Mouse (Mus musculus) splenic B cell, adult 2 months (primary cell): ENCODE results near the gene Slc35d3.

Source experiments
- DNase-seq: peaks from one replicate; pipeline ENCODE4 v3.0.0-alpha.2; 2011; ENCODE audit warnings: low read depth, low spot score
- H3K27me3 ChIP-seq: 2 replicates; pipeline ENCODE4 v1.6.1; 2012; ENCODE audit warnings: mild to moderate bottlenecking, low read length, moderate library complexity, mixed read lengths; ENCODE audit not compliant: control insufficient read depth, poor library complexity, insufficient read depth, severe bottlenecking
- H3K36me3 ChIP-seq: 2 replicates; pipeline ENCODE4 v1.6.1; 2012; ENCODE audit warnings: mild to moderate bottlenecking, low read length, moderate library complexity, mixed read lengths; ENCODE audit not compliant: control insufficient read depth, poor library complexity, insufficient read depth, severe bottlenecking

Slc35d3 gene

DNA sequence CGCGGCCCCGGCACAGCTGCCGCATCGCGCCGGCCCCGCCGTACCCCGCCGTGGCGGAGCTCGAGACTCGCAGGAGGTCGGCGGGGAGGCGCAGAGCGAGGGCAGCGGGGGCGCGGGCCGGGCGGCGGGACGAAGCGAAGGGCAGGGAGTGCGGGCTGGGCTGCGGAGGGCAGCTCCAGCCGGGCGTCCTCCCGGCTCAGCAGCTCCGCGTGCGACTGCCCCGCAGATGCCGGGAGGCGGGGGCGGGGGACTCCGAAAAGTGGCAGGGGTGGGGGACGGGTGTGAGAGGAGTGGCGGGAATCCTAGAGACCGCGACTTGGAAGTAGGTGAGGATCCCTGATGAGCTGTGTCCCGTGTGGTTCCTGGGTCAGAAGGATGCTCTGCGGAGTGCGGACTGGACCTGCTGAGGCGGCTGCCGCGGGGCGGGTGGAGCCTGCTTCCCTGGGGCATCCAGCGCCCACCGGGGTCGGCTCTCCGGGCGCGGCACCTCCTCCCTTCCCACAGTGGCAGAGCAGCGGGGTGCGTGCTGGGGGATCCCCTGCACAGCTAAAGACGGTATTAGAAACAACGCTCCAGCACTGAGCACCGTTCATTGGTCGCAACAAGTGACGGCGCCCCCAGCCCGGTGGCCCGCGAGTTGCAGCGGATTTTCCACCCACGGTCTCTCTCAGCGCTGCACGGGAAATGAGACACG lies at the start of gene Slc35d3:
Slc35d3 (minus strand) TSS at position 462 of the 694 bp plus-strand sequence.
- DNase-seq: peak; percentile 69
- H3K36me3 ChIP-seq: no peaks in the 10 kb centered on the region

DNA sequence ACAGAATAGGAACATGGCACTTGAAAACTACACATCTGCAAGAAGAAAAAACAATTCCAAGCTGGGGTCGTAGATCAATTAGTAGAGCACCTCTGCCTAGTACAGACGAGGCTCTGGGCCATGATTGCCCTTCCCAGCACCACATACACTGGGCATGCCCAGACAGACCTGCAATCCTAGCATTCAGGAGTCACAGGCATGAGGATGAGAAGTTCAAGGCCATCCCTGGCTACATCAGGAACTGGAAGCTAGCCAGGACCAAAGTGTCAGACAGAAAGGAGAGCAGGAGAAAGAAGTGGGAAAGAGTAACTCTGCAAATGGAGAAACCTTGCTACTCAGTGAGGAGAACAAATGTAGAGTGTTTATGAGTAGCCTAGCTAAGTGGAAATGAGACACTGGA lies 48.9 kb upstream of the Slc35d3 start:
- no peak for DNase-seq
- Histone ChIP-seq H3K27me3 (no peaks in the 10 kb centered on the region), H3K36me3 (no peaks in the 10 kb centered on the region; the same call in 1 of the 2 replicates)

More for the DNA sequence above, at the start of gene Slc35d3:
- H3K27me3 ChIP-seq: no peaks in the 10 kb centered on the region; the same call in 1 of the 2 replicates

GRCm38 (mm10) chr10:19893976-19894375 lies 42.7 kb upstream of the Slc35d3 start:
- Histone ChIP-seq H3K27me3 (no peaks in the 10 kb centered on the region), H3K36me3 (no peaks in the 10 kb centered on the region)
- peak; percentile 70 for DNase-seq

- no peaks in the 10 kb centered on the region for H3K27me3 ChIP-seq
- DNase-seq: no peak
- no peaks in the 10 kb centered on the region for H3K36me3 ChIP-seq
Observed at GRCm38 (mm10) chr10:19893146-19893545, 41.9 kb upstream of the Slc35d3 start.

DNA sequence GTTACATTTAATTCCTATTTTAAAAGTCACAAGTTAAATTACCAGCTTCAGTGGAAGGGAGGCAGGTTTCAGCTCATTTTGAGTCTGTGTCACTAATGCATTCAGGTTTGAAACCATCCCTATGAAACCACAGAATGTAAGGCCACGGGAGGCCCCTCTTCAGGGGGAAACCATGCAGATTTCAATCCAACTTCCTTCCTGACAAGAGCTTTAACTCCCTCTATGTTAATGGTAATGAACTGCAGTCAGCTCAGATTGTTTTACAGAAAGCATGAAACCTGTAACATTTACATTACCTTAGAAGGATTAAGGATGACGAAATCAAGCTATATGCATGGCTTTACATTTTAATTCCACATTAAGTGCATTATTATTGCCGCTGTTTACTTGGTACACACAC lies 40.4 kb upstream of the Slc35d3 start:
- Histone ChIP-seq H3K36me3 (no peaks in the 10 kb centered on the region), H3K27me3 (no peaks in the 10 kb centered on the region)
- DNase-seq: no peak

- no peaks in the 10 kb centered on the region for H3K36me3 ChIP-seq
- DNase-seq: no peak
- H3K27me3 ChIP-seq: no peaks in the 10 kb centered on the region
Observed at GRCm38 (mm10) chr10:19889908-19890307, 38.6 kb upstream of the Slc35d3 start.

DNA sequence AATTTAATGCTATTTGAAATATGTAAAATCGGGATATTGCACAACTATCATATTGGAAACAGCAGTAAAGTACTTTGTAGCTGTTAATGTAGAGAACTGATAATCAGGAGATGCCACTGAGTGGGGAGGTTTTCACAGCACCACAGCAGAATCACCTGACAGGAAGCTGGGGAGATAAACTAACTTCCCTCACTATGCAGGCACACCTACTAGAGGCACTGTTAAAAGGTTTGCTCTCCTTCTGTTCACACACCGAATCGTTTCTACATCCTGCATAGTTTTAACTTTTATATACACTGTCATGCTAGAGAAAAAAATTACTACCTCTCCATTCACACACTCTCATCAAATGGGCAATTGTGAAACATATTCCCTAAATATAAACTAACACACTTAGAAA lies 35.0 kb upstream of the Slc35d3 start:
- no peak for DNase-seq
- Histone ChIP-seq H3K36me3 (no peaks in the 10 kb centered on the region; the same call in 1 of the 2 replicates), H3K27me3 (no peaks in the 10 kb centered on the region)

- no peak for DNase-seq
Observed at GRCm38 (mm10) chr10:19884409-19884808, 33.1 kb upstream of the Slc35d3 start.

DNA sequence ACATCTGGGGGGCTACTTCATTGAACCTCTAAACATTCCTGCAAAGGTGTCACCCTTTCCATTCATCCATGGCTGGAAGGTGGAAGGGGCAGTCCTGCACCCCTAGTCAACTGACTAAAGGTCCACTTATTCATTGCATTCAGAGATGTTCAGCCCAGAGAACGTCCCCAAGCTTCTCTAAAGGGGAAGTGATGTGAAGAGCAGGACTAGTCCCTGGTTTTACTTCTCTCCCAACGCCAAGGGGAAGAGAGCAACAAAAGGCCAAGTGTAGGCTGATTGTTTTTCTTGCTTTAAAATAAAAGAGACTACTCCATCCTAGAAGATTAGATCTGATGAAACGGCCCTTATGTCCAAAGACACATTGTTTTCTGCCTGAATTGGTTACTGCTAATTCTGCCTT lies 29.2 kb upstream of the Slc35d3 start:
- no peak for DNase-seq
- Histone ChIP-seq H3K27me3 (no peaks in the 10 kb centered on the region), H3K36me3 (peaks cover 1% of the 10 kb centered on the region; the same call in 1 of the 2 replicates)

More at GRCm38 (mm10) chr10:19884409-19884808, 33.1 kb upstream of the Slc35d3 start:
- Histone ChIP-seq H3K27me3 (no peaks in the 10 kb centered on the region), H3K36me3 (peaks cover 1% of the 10 kb centered on the region; the same call in 1 of the 2 replicates)

- H3K36me3 ChIP-seq: peaks cover 1% of the 10 kb centered on the region; the same call in 1 of the 2 replicates
- DNase-seq: no peak
- no peaks in the 10 kb centered on the region for H3K27me3 ChIP-seq
Observed at GRCm38 (mm10) chr10:19879161-19879560, 27.9 kb upstream of the Slc35d3 start.

DNA sequence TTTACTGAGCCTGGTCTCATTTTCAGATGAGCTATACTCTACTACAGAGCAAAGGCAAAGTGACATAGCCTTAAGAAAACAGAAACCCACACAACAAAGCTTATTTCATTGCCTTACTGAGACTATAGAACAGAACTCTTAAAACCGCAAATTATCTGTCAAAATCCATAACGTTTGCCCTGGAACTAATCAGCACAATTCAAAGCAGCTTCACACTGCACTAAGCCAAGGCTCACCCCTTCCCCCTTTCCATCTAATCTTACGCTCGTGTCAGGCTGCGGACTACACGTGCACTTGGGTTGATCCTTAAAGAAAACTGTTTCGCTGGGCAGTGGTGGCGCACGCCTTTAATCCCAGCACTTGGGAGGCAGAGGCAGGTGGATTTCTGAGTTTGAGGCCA lies 26.4 kb upstream of the Slc35d3 start:
- H3K36me3 ChIP-seq: peaks cover 1% of the 10 kb centered on the region; the same call in 1 of the 2 replicates
- no peaks in the 10 kb centered on the region for H3K27me3 ChIP-seq
- DNase-seq: no peak

- DNase-seq: no peak
- Histone ChIP-seq H3K27me3 (no peaks in the 10 kb centered on the region), H3K36me3 (peaks cover 1% of the 10 kb centered on the region; the same call in 1 of the 2 replicates)
Observed at GRCm38 (mm10) chr10:19877257-19877656, 26.0 kb upstream of the Slc35d3 start.

DNA sequence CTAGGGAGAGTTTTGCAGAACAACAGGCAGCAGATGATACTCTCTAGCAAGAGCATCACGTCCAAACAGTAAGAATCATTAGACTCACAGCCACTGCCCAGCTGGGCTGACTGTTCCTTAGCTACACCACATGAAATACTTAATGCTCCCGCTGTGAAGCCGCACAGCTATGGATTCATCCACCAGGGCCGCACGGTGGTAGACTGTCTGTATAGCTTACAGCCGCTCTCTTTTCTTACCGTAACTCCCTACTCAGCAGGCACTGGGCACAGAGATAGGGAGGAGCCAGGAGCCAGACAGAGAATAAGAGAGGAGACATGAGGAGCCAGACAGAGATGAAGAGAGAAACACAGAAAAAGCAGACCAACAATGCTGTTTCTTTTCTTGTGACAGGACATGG lies 25.4 kb upstream of the Slc35d3 start:
- Histone ChIP-seq H3K27me3 (no peaks in the 10 kb centered on the region), H3K36me3 (peaks cover 1% of the 10 kb centered on the region; the same call in 1 of the 2 replicates)

DNA sequence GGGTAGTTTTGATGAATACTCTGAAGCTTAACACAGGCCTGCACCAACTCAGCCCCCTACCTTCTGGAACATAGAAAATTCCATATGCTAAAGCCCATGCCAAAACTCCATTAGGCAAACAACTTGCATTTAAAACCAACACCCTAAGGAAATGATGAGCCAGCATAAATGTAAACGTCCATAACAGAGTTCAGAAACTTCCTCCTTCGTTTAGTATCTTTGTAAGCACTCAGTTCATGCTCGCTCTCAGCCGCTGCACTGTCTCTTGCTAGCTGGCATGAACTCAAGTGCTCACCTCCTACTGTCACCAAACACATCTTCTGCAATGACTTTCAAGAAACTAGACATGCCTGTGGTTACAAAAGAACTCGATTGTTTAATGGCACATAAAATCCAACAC lies 24.1 kb upstream of the Slc35d3 start:
- H3K27me3 ChIP-seq: no peaks in the 10 kb centered on the region
- no peak for DNase-seq
- H3K36me3 ChIP-seq: peaks cover 2% of the 10 kb centered on the region

More for the DNA sequence above, 25.4 kb upstream of the Slc35d3 start:
- no peak for DNase-seq

DNA sequence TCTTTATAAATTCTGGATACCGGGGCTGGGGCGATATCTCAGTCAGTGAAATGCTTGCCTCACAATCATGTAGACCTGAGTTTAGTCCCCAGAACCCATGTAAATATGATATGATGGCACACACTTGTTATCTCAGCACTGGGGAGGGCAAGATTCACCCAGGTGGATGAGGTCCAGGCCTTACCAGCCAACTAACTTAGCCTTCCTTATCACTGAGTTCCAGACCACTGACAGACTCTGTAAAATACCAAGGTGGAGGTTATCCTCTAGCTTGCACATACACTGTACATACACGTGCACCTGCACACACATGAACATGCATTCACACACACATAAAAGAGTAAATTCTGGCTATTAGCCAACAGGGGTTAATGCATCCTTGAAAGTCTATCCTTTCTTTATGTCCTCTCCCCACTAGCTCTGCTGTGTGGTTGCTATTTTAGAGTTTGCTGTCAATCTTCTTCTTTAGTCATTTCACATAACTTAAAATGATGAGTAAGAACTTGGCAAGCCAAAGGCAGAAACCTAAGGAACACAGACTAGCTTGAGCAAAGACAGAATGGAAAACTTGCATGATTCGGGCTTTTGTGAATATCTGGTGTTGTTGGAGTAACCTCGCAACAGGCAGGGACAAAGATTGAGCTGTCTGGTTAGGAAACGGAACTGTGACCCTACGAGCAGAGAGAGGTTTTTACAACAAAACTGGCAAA lies 4.5 kb upstream of the Slc35d3 start:
- no peaks in the 10 kb centered on the region; the same call in 1 of the 2 replicates for H3K27me3 ChIP-seq
- H3K36me3 ChIP-seq: no peaks in the 10 kb centered on the region
- no peak for DNase-seq
